Mouse (Mus musculus) liver, embryonic 14.5 days (tissue): ENCODE results near the gene Lamc2.

Experiments used
- CTCF ChIP-seq: IDR thresholded peaks from 2 replicates; pipeline ENCODE4 v1.5.1; 2016; ENCODE audit warnings: antibody characterized with exemption, low read depth, control low read depth
- EP300 ChIP-seq: IDR thresholded peaks from 2 replicates; pipeline ENCODE4 v1.6.1; 2016; ENCODE audit warnings: antibody characterized with exemption, low read depth

DNA sequence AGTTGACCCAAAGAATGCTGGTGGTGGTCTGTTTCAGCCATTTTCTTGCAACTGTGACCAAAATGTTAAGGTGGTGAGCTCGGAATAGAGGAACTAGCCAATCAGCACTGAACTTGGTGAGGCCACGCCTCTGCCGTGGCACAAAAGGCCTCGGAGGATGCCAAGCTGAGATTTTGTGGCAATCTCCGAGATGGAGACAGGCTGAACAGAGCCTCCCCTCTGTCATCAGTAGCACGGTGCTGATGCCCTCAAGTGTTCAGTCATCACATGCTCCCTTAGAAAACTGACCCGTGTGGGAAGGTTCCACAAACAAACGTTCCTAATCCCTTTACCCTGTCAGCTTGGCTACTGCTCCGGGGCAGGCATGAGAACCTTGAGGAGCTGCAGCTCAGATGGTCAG, 33.1 kb upstream of the Lamc2 start:
- TF ChIP-seq CTCF, result no peak
- no peak for TF ChIP-seq EP300
